Mouse (Mus musculus): ENCODE measurements at regions not wholly inside any gene's neighbourhood (a gene's known extent, or its start where the extent isn't known, plus 50 kb on each side); places are given as distances from the start of the nearest gene placed in this dataset.

- TF ChIP-seq POLR2A (IDR thresholded peaks at IDR 0.05; ENCODE audit: insufficient read depth, low read length): no peak
- no peak for TF ChIP-seq CTCF (IDR thresholded peaks at IDR 0.05; ENCODE audit: low read depth, low read length)
Observed at GRCm38 (mm10) chr15:67412394-67412793, 911.7 kb upstream of the Lrrc6 start.

All from ES-Bruce4 (cell line).